Mouse (Mus musculus): ENCODE measurements around the gene Timm22. TPM values are rescaled to one million over a fixed set of nuclear protein-coding genes. Genes with fewer than 3 reads are reported as not detected.
A peak's percentile ranks its signal among the peaks of the same experiment; 100 is the strongest.

Timm22 gene
- polyA plus RNA-seq, 1 experiment from 2014 or later: 96.2 TPM

GRCm38 (mm10) chr11:76379921-76380544 lies 26.7 kb upstream of the Timm22 start:
- peak overlapping the region; percentile 21; the same call in 1 of the 2 replicates for H3K4me2 ChIP-seq (ENCODE audit: low read length)
- H3K27me3 ChIP-seq (ENCODE audit: control insufficient read depth, insufficient read depth, low read length): no peaks in the 10 kb centered on the region
- H3K9me3 ChIP-seq (ENCODE audit: control insufficient read depth, low read length): no peaks in the 10 kb centered on the region
- WGBS: 21% methylated on average over 11 of the region's 11 CpGs
- peak; percentile 52; the same call in 1 of the 2 replicates for ATAC-seq (ENCODE audit: insufficient number of reproducible peaks, insufficient read depth, low FRiP score, low read depth)
- no peak overlapping the region for H3K4me3 ChIP-seq (ENCODE audit: control insufficient read depth in 1 of 2, insufficient read depth in 1 of 2, low read depth in 1 of 2, low read length in 2 of 2)
- H3K9ac ChIP-seq (ENCODE audit: low read length): peak overlapping the region; percentile 36; the same call in 1 of the 2 replicates
- H3K27ac ChIP-seq (replicated peaks in 1 of 2; ENCODE audit: control insufficient read depth in 1 of 2, insufficient read depth in 1 of 2, low read depth in 2 of 2, low read length in 2 of 2): peak overlapping the region; percentile 68 to 70
- H3K4me1 ChIP-seq (ENCODE audit: control insufficient read depth in 2 of 2, insufficient read depth in 2 of 2, low read length in 2 of 2): peaks cover 17 to 32% of the 10 kb centered on the region in 2 experiments
- no peaks in the 10 kb centered on the region for H3K36me3 ChIP-seq (ENCODE audit: control insufficient read depth, insufficient read depth, low read length)

- Histone ChIP-seq H3K36me3 (ENCODE audit: control insufficient read depth, insufficient read depth, low read length) (no peaks in the 10 kb centered on the region), H3K9ac (ENCODE audit: low read length) (no peak overlapping the region), H3K4me1 (ENCODE audit: control insufficient read depth in 2 of 2, insufficient read depth in 2 of 2, low read length in 2 of 2) (peaks cover 14 to 23% of the 10 kb centered on the region in 2 experiments), H3K9me3 (ENCODE audit: control insufficient read depth, low read length) (no peaks in the 10 kb centered on the region), H3K4me3 (ENCODE audit: control insufficient read depth in 1 of 2, insufficient read depth in 1 of 2, low read depth in 1 of 2, low read length in 2 of 2) (no peak overlapping the region), H3K27me3 (ENCODE audit: control insufficient read depth, insufficient read depth, low read length) (no peaks in the 10 kb centered on the region), H3K4me2 (ENCODE audit: low read length) (no peak overlapping the region), H3K27ac (replicated peaks in 1 of 2; ENCODE audit: control insufficient read depth in 1 of 2, insufficient read depth in 1 of 2, low read depth in 2 of 2, low read length in 2 of 2) (0 out of 4 replicates have a peak overlapping the region, but pooled peaks of 1 of the 2 experiments have one; percentile 68)
- 79% methylated on average over 15 of the region's 15 CpGs for WGBS
- ATAC-seq (ENCODE audit: insufficient number of reproducible peaks, insufficient read depth, low FRiP score, low read depth): no peak
Observed at GRCm38 (mm10) chr11:76381201-76381885, 25.4 kb upstream of the Timm22 start.

- WGBS: 80% methylated on average over 13 of the region's 13 CpGs
- Histone ChIP-seq H3K9ac (ENCODE audit: low read length) (no peak overlapping the region), H3K4me3 (ENCODE audit: control insufficient read depth in 1 of 2, insufficient read depth in 1 of 2, low read depth in 1 of 2, low read length in 2 of 2) (no peak overlapping the region), H3K27me3 (ENCODE audit: control insufficient read depth, insufficient read depth, low read length) (no peaks in the 10 kb centered on the region), H3K4me2 (ENCODE audit: low read length) (no peak overlapping the region), H3K9me3 (ENCODE audit: control insufficient read depth, low read length) (0 out of 2 replicates have a peak, but pooled peaks cover 4% of the 10 kb centered on the region), H3K27ac (replicated peaks in 1 of 2; ENCODE audit: control insufficient read depth in 1 of 2, insufficient read depth in 1 of 2, low read depth in 2 of 2, low read length in 2 of 2) (no peak overlapping the region), H3K36me3 (ENCODE audit: control insufficient read depth, insufficient read depth, low read length) (no peaks in the 10 kb centered on the region), H3K4me1 (ENCODE audit: control insufficient read depth in 2 of 2, insufficient read depth in 2 of 2, low read length in 2 of 2) (peaks cover 14 to 23% of the 10 kb centered on the region in 2 experiments)
- ATAC-seq (ENCODE audit: insufficient number of reproducible peaks, insufficient read depth, low FRiP score, low read depth): no peak
Observed at GRCm38 (mm10) chr11:76382711-76383324, 23.9 kb upstream of the Timm22 start.

- no peaks in the 10 kb centered on the region for H3K27me3 ChIP-seq (ENCODE audit: control insufficient read depth, insufficient read depth, low read length)
- 87% methylated on average over 5 of the region's 5 CpGs for WGBS
- 0 out of 2 replicates have a peak, but pooled peaks cover 4% of the 10 kb centered on the region for H3K9me3 ChIP-seq (ENCODE audit: control insufficient read depth, low read length)
- H3K27ac ChIP-seq (replicated peaks in 1 of 2; ENCODE audit: control insufficient read depth in 1 of 2, insufficient read depth in 1 of 2, low read depth in 2 of 2, low read length in 2 of 2): no peak overlapping the region
- no peak overlapping the region for H3K4me3 ChIP-seq (ENCODE audit: control insufficient read depth in 1 of 2, insufficient read depth in 1 of 2, low read depth in 1 of 2, low read length in 2 of 2)
- H3K4me1 ChIP-seq (ENCODE audit: control insufficient read depth in 2 of 2, insufficient read depth in 2 of 2, low read length in 2 of 2): peaks cover 14 to 25% of the 10 kb centered on the region in 2 experiments
- no peak for ATAC-seq (ENCODE audit: insufficient number of reproducible peaks, insufficient read depth, low FRiP score, low read depth)
- H3K9ac ChIP-seq (ENCODE audit: low read length): no peak overlapping the region
- no peak overlapping the region for H3K4me2 ChIP-seq (ENCODE audit: low read length)
- no peaks in the 10 kb centered on the region for H3K36me3 ChIP-seq (ENCODE audit: control insufficient read depth, insufficient read depth, low read length)
Observed at GRCm38 (mm10) chr11:76384307-76384706, 22.4 kb upstream of the Timm22 start.

GRCm38 (mm10) chr11:76385017-76385416 lies 21.7 kb upstream of the Timm22 start:
- no peak overlapping the region for H3K9ac ChIP-seq (ENCODE audit: low read length)
- peaks cover 10 to 18% of the 10 kb centered on the region in 2 experiments for H3K4me1 ChIP-seq (ENCODE audit: control insufficient read depth in 2 of 2, insufficient read depth in 2 of 2, low read length in 2 of 2)
- H3K4me2 ChIP-seq (ENCODE audit: low read length): no peak overlapping the region
- H3K36me3 ChIP-seq (ENCODE audit: control insufficient read depth, insufficient read depth, low read length): no peaks in the 10 kb centered on the region
- WGBS: 71% methylated on average over 4 of the region's 4 CpGs
- H3K9me3 ChIP-seq (ENCODE audit: control insufficient read depth, low read length): 0 out of 2 replicates have a peak, but pooled peaks cover 4% of the 10 kb centered on the region
- H3K4me3 ChIP-seq (ENCODE audit: control insufficient read depth in 1 of 2, insufficient read depth in 1 of 2, low read depth in 1 of 2, low read length in 2 of 2): no peak overlapping the region
- H3K27ac ChIP-seq (replicated peaks in 1 of 2; ENCODE audit: control insufficient read depth in 1 of 2, insufficient read depth in 1 of 2, low read depth in 2 of 2, low read length in 2 of 2): no peak overlapping the region
- H3K27me3 ChIP-seq (ENCODE audit: control insufficient read depth, insufficient read depth, low read length): no peaks in the 10 kb centered on the region
- no peak for ATAC-seq (ENCODE audit: insufficient number of reproducible peaks, insufficient read depth, low FRiP score, low read depth)

GRCm38 (mm10) chr11:76385746-76386145 lies 21.0 kb upstream of the Timm22 start:
- WGBS: 64% methylated on average over 3 of the region's 3 CpGs
- ATAC-seq (ENCODE audit: insufficient number of reproducible peaks, insufficient read depth, low FRiP score, low read depth): no peak
- Histone ChIP-seq H3K9ac (ENCODE audit: low read length) (no peak overlapping the region), H3K4me3 (ENCODE audit: control insufficient read depth in 1 of 2, insufficient read depth in 1 of 2, low read depth in 1 of 2, low read length in 2 of 2) (no peak overlapping the region), H3K27ac (replicated peaks in 1 of 2; ENCODE audit: control insufficient read depth in 1 of 2, insufficient read depth in 1 of 2, low read depth in 2 of 2, low read length in 2 of 2) (no peak overlapping the region), H3K36me3 (ENCODE audit: control insufficient read depth, insufficient read depth, low read length) (no peaks in the 10 kb centered on the region), H3K9me3 (ENCODE audit: control insufficient read depth, low read length) (0 out of 2 replicates have a peak, but pooled peaks cover 4% of the 10 kb centered on the region), H3K27me3 (ENCODE audit: control insufficient read depth, insufficient read depth, low read length) (no peaks in the 10 kb centered on the region), H3K4me1 (ENCODE audit: control insufficient read depth in 2 of 2, insufficient read depth in 2 of 2, low read length in 2 of 2) (peaks cover 4 to 12% of the 10 kb centered on the region in 2 experiments; a peak in 2 of 4 replicates), H3K4me2 (ENCODE audit: low read length) (no peak overlapping the region)

GRCm38 (mm10) chr11:76387097-76387496 lies 19.7 kb upstream of the Timm22 start:
- H3K4me2 ChIP-seq (ENCODE audit: low read length): no peak overlapping the region
- no peak overlapping the region for H3K9ac ChIP-seq (ENCODE audit: low read length)
- H3K27ac ChIP-seq (replicated peaks in 1 of 2; ENCODE audit: control insufficient read depth in 1 of 2, insufficient read depth in 1 of 2, low read depth in 2 of 2, low read length in 2 of 2): no peak overlapping the region
- 91% methylated on average over 1 of the region's 1 CpGs for WGBS
- ATAC-seq (ENCODE audit: insufficient number of reproducible peaks, insufficient read depth, low FRiP score, low read depth): no peak
- 0 out of 2 replicates have a peak, but pooled peaks cover 6% of the 10 kb centered on the region for H3K36me3 ChIP-seq (ENCODE audit: control insufficient read depth, insufficient read depth, low read length)
- H3K27me3 ChIP-seq (ENCODE audit: control insufficient read depth, insufficient read depth, low read length): no peaks in the 10 kb centered on the region
- no peak overlapping the region for H3K4me3 ChIP-seq (ENCODE audit: control insufficient read depth in 1 of 2, insufficient read depth in 1 of 2, low read depth in 1 of 2, low read length in 2 of 2)
- 0 out of 2 replicates have a peak, but pooled peaks cover 4% of the 10 kb centered on the region for H3K9me3 ChIP-seq (ENCODE audit: control insufficient read depth, low read length)
- H3K4me1 ChIP-seq (ENCODE audit: control insufficient read depth in 2 of 2, insufficient read depth in 2 of 2, low read length in 2 of 2): peaks cover 4 to 6% of the 10 kb centered on the region in 2 experiments; a peak in 2 of 4 replicates
